8 mouse cellular contexts compared by ENCODE assay signal in genomic region chr16:36069819-36070575, GRCm38 (mm10). TPM values are rescaled to one million over a fixed set of nuclear protein-coding genes. Genes with fewer than 3 reads are reported as not detected.
DNase-seq lines count a peak whose midpoint lies in the region; ATAC-seq lines count a peak whose summit lies in the region.
"Had no signal": no experiment of that assay in that cellular context is flagged by ENCODE, and none has a peak within 500 bp of the region (broad histone marks: within the 10 kb centered on the region; RNA-seq: fewer than 3 reads in every experiment).

No protein-coding gene starts in this region.

- H3K27me3 ChIP-seq in lung, embryonic 15.5 days, result no peaks in the 10 kb centered on the region
- H3K27me3 ChIP-seq in embryonic facial prominence, embryonic 12.5 days, result no peaks in the 10 kb centered on the region
- no peaks in the 10 kb centered on the region for H3K27me3 ChIP-seq in limb, embryonic 10.5 days (ENCODE audit: low read depth, poor library complexity, severe bottlenecking)
- H3K27me3 ChIP-seq in stomach, embryonic 15.5 days (replicated peaks), result no peaks in the 10 kb centered on the region

- H3K36me3 ChIP-seq in lung, embryonic 15.5 days, result no peaks in the 10 kb centered on the region
- H3K36me3 ChIP-seq in embryonic facial prominence, embryonic 12.5 days, result no peaks in the 10 kb centered on the region
- H3K36me3 ChIP-seq in limb, embryonic 10.5 days, result peaks cover 23% of the 10 kb centered on the region
- 0 out of 2 replicates have a peak, but pooled peaks cover 3% of the 10 kb centered on the region for H3K36me3 ChIP-seq in stomach, embryonic 15.5 days

- DNase-seq in lung, postnatal 36 days, result no peak
- no peak for DNase-seq in limb, embryonic 10.5 days (ENCODE audit: low spot score)
- no peak for DNase-seq in left cerebral cortex, postnatal 4 days
- DNase-seq in layer of hippocampus, adult 11-12 months (ENCODE audit: low spot score), result no peak
- DNase-seq: right cerebral cortex, adult 18-20 months had no signal

- peak overlapping the region; percentile 91 for H3K4me3 ChIP-seq in lung, embryonic 15.5 days
- H3K4me3 ChIP-seq in embryonic facial prominence, embryonic 12.5 days, result peak overlapping the region; percentile 77
- peak overlapping the region; percentile 81 for H3K4me3 ChIP-seq in limb, embryonic 10.5 days
- peak overlapping the region; percentile 90 for H3K4me3 ChIP-seq in stomach, embryonic 15.5 days (replicated peaks)

- H3K27ac ChIP-seq in lung, embryonic 15.5 days, result no peak overlapping the region
- no peak overlapping the region for H3K27ac ChIP-seq in embryonic facial prominence, embryonic 12.5 days
- peak overlapping the region; percentile 95 for H3K27ac ChIP-seq in limb, embryonic 10.5 days
- no peak overlapping the region for H3K27ac ChIP-seq in stomach, embryonic 15.5 days

- H3K4me1 ChIP-seq in lung, embryonic 15.5 days, result peaks cover 25% of the 10 kb centered on the region
- H3K4me1 ChIP-seq in embryonic facial prominence, embryonic 12.5 days, result peaks cover 10% of the 10 kb centered on the region
- H3K4me1 ChIP-seq in limb, embryonic 10.5 days, result peaks cover 21% of the 10 kb centered on the region
- H3K4me1 ChIP-seq in stomach, embryonic 15.5 days, result peaks cover 10% of the 10 kb centered on the region

- ATAC-seq in lung, embryonic 15.5 days (ENCODE audit: borderline replicate concordance, extremely low read depth, low FRiP score, low TSS enrichment), result no peak
- ATAC-seq in embryonic facial prominence, embryonic 12.5 days (ENCODE audit: insufficient number of reproducible peaks, insufficient read depth, low FRiP score, low TSS enrichment), result no peak
- ATAC-seq in stomach, embryonic 15.5 days (ENCODE audit: insufficient read depth, low FRiP score, low read depth), result no peak

- intact Hi-C loops in left cerebral cortex, postnatal 4 days (cut with DNase I), result no loop called here

- WGBS in lung, embryonic 15.5 days, result 23% methylated on average over 9 of the region's 9 CpGs
- WGBS in embryonic facial prominence, embryonic 12.5 days, result 31% methylated on average over 9 of the region's 9 CpGs
- 45% methylated on average over 9 of the region's 9 CpGs for WGBS in limb, embryonic 10.5 days
- WGBS in stomach, embryonic 15.5 days, result 28% methylated on average over 9 of the region's 9 CpGs

- H3K9me3 ChIP-seq in lung, embryonic 15.5 days, result no peaks in the 10 kb centered on the region
- no peaks in the 10 kb centered on the region for H3K9me3 ChIP-seq in embryonic facial prominence, embryonic 12.5 days
- H3K9me3 ChIP-seq in limb, embryonic 10.5 days (replicated peaks), result no peaks in the 10 kb centered on the region
- no peaks in the 10 kb centered on the region for H3K9me3 ChIP-seq in stomach, embryonic 15.5 days

- peak overlapping the region; percentile 68 for H3K4me2 ChIP-seq in lung, embryonic 15.5 days
- H3K4me2 ChIP-seq in embryonic facial prominence, embryonic 12.5 days (replicated peaks), result peak overlapping the region; percentile 62
- peak overlapping the region; percentile 60 for H3K4me2 ChIP-seq in stomach, embryonic 15.5 days

- H3K9ac ChIP-seq in lung, embryonic 15.5 days, result peak overlapping the region; percentile 89; the same call in 1 of the 2 replicates
- peak overlapping the region; percentile 7; the same call in 1 of the 2 replicates for H3K9ac ChIP-seq in embryonic facial prominence, embryonic 12.5 days
- H3K9ac ChIP-seq in stomach, embryonic 15.5 days, result no peak overlapping the region

RNA-seq across cellular contexts. Expression of gene Fam162a, which starts 1.4 kb away (rescaled TPM):
- 318 and 348 TPM in 2 replicates for polyA plus RNA-seq in lung, embryonic 15.5 days (2015; fragmentation: Nextera tagmentation; extraction: Ambion mirVana)
- 311 and 320 TPM in 2 replicates for polyA plus RNA-seq in embryonic facial prominence, embryonic 12.5 days (2016; fragmentation: Nextera tagmentation; extraction: Ambion mirVana)
- 353 and 424 TPM in 2 replicates for polyA plus RNA-seq in limb, embryonic 10.5 days (2016; fragmentation: Nextera tagmentation; extraction: Ambion mirVana)
- 415 and 423 TPM in 2 replicates for polyA plus RNA-seq in stomach, embryonic 15.5 days (2015; fragmentation: Nextera tagmentation; extraction: Ambion mirVana)
- 10 to 100 TPM; 55.9 to 61.0 TPM for total RNA-seq in left cerebral cortex, postnatal 4 days (2021)

RNA-seq across cellular contexts. Expression of gene Ccdc58, which starts 1.5 kb away (rescaled TPM):
- 75.3 and 78.1 TPM in 2 replicates for polyA plus RNA-seq in lung, embryonic 15.5 days (2015; fragmentation: Nextera tagmentation; extraction: Ambion mirVana)
- 86.1 and 88.3 TPM in 2 replicates for polyA plus RNA-seq in embryonic facial prominence, embryonic 12.5 days (2016; fragmentation: Nextera tagmentation; extraction: Ambion mirVana)
- 107 and 125 TPM in 2 replicates for polyA plus RNA-seq in limb, embryonic 10.5 days (2016; fragmentation: Nextera tagmentation; extraction: Ambion mirVana)
- polyA plus RNA-seq in stomach, embryonic 15.5 days (2015; fragmentation: Nextera tagmentation; extraction: Ambion mirVana), result 99.7 and 101 TPM in 2 replicates
- total RNA-seq in left cerebral cortex, postnatal 4 days (2021), result 10 to 100 TPM; 19.0 to 21.1 TPM

RNA-seq across cellular contexts. Expression of gene Wdr5b, which starts 29.0 kb away (rescaled TPM):
- 9.4 and 9.6 TPM in 2 replicates for polyA plus RNA-seq in lung, embryonic 15.5 days (2015; fragmentation: Nextera tagmentation; extraction: Ambion mirVana)
- polyA plus RNA-seq in embryonic facial prominence, embryonic 12.5 days (2016; fragmentation: Nextera tagmentation; extraction: Ambion mirVana), result 14.1 and 14.2 TPM in 2 replicates
- 5.0 and 8.3 TPM in 2 replicates for polyA plus RNA-seq in limb, embryonic 10.5 days (2016; fragmentation: Nextera tagmentation; extraction: Ambion mirVana)
- 8.5 and 9.1 TPM in 2 replicates for polyA plus RNA-seq in stomach, embryonic 15.5 days (2015; fragmentation: Nextera tagmentation; extraction: Ambion mirVana)
- 1 to 10 TPM; 6.8 to 7.0 TPM for total RNA-seq in left cerebral cortex, postnatal 4 days (2021)
